Mouse (Mus musculus): ENCODE measurements around the gene Ptpn21.

DNA sequence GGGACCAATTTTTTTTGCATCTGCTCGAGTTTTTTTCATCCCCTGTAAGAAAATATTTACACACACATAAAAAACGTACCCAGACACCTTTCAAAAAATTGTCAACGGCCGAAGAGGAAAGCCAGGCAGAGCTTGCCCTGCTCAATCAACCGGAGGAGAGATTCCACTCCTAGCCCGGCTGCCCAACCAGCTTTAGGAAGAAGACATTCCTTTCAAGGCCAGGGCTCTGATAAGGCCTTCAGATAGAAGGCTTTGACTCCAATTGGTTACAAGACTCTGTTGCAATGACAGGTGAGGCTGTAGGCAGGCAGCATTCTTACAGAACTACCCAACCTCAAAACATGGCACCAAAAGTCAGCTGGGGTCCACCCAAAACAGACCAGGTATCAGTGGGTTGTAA is 53.6 kb downstream of the Ptpn21 start:
- no peak for TF ChIP-seq CTCF (IDR thresholded peaks at IDR 0.05; ENCODE audit: low read depth, low read length)
- TF ChIP-seq POLR2A (IDR thresholded peaks at IDR 0.05; ENCODE audit: borderline replicate concordance, low read depth, low read length): no peak

Data from bone marrow macrophage, adult 2 months (primary cell).